Mouse (Mus musculus) forebrain, postnatal 0 days (tissue): ENCODE data around the gene Pde6h. TPM values are rescaled to one million over a fixed set of nuclear protein-coding genes. Genes with fewer than 3 reads are reported as not detected.

ENCODE experiments used
- ATAC-seq: fragments of 200-750 bp; cut with Nextera tagmentation; 2 replicates; pipeline ENCODE4 v1.8.0; 2017; ENCODE audit warnings: mild to moderate bottlenecking, moderate library complexity
- DNase-seq: peaks from one replicate; pipeline ENCODE4 v3.0.0-alpha.2; 2015
- H3K27ac ChIP-seq: fragments of 300-500 bp; sonication (generic); 2 replicates; pipeline ENCODE4 v1.5.1; 2014; ENCODE audit warnings: low read depth, mild to moderate bottlenecking, antibody characterized with exemption, low read length, moderate library complexity, mixed read lengths
- H3K27me3 ChIP-seq: fragments of 300-500 bp; sonication (generic); 2 replicates; pipeline ENCODE4 v1.6.1; 2014; ENCODE audit warnings: mild to moderate bottlenecking, low read length, mixed read lengths; ENCODE audit not compliant: insufficient read depth
- H3K36me3 ChIP-seq: fragments of 300-500 bp; sonication (generic); 2 replicates; pipeline ENCODE4 v1.6.1; 2014; ENCODE audit warnings: mild to moderate bottlenecking, moderate library complexity; ENCODE audit not compliant: insufficient read depth
- H3K4me1 ChIP-seq: fragments of 300-500 bp; sonication (generic); 2 replicates; pipeline ENCODE4 v1.6.1; 2014; ENCODE audit warnings: antibody characterized with exemption; ENCODE audit not compliant: insufficient read depth
- H3K4me2 ChIP-seq: fragments of 300-500 bp; sonication (generic); 2 replicates; pipeline ENCODE4 v1.6.1; 2014; ENCODE audit warnings: low read depth, mild to moderate bottlenecking, moderate library complexity
- H3K4me3 ChIP-seq: fragments of 300-500 bp; sonication (generic); 2 replicates; pipeline ENCODE4 v1.5.1; 2014; ENCODE audit warnings: low read depth, low read length, mixed read lengths
- H3K9ac ChIP-seq: fragments of 300-500 bp; sonication (generic); 2 replicates; pipeline ENCODE4 v1.6.1; 2014; ENCODE audit warnings: mild to moderate bottlenecking
- H3K9me3 ChIP-seq: fragments of 300-500 bp; sonication (generic); 2 replicates; pipeline ENCODE4 v1.6.1; 2016; ENCODE audit warnings: low read length
- CTCF ChIP-seq: sonication (generic); IDR thresholded peaks from 2 replicates; pipeline ENCODE4 v1.5.1; 2016; ENCODE audit warnings: antibody characterized with exemption, control low read depth, low read depth
- WGBS: fragments of 180-500 bp; shearing (Covaris S2); extraction: QIAGEN DNeasy Blood & Tissue Kit; methylation state at CpG from one replicate; pipeline ENCODE4 v1.1.7; 2014; 5-methylcytosine and 5-hydroxymethylcytosine counted together
- polyA plus RNA-seq: library from polyadenylated mRNA; unstranded; fragments of >200 nt; fragmentation: Nextera tagmentation; extraction: Ambion mirVana; gene quantifications from 2 replicates; pipeline ENCODE4 v1.2.1, GENCODE M21; 2015
- total RNA-seq: library from RNA; depleted of rRNA; stranded (reverse); fragments of >200 nt; gene quantifications from 2 replicates; pipeline ENCODE4 v1.2.3, GENCODE M21; 2014

The Pde6h gene
- total and polyA plus RNA-seq, 2 experiments from 2014 or later, result 0.05 to 0.34 TPM

- ATAC-seq, result no peak
- no peak for DNase-seq
- Histone ChIP-seq H3K4me1 (no peaks in the 10 kb centered on the region), H3K9me3 (no peaks in the 10 kb centered on the region), H3K36me3 (no peaks in the 10 kb centered on the region), H3K27me3 (no peaks in the 10 kb centered on the region), H3K4me2 (no peak overlapping the region), H3K4me3 (no peak overlapping the region), H3K9ac (no peak overlapping the region), H3K27ac (no peak overlapping the region)
- WGBS, result 82% methylated on average over 13 of the region's 13 CpGs
- no peak for TF ChIP-seq CTCF
These were observed 7.6 kb downstream of the Pde6h start for GRCm38 (mm10) chr6:136931246-136931645.

DNA sequence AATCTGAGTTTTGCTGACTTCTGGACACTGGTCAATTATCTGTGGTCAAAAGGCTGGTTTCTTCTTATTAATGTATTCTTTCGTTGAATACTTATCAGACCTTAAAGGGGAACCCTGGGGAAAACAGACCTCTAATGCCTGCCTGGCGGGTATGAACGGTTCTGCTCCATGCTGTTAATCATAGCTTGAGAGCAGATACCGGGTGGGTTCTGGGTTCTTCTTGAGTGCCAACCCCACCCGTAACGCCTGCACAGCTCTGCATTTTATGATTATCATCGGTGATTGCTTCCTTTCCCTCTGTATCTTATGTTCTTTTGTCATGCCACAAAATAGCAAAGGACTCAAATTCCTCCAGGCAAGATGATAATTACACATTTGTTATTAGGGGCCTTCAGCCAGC lies 10.4 kb downstream of the Pde6h start:
- H3K4me2 ChIP-seq, result no peak overlapping the region
- H3K4me3 ChIP-seq, result no peak overlapping the region
- DNase-seq (no peak), ATAC-seq (no peak)
- H3K27ac ChIP-seq, result no peak overlapping the region
- H3K27me3 ChIP-seq, result no peaks in the 10 kb centered on the region
- H3K9ac ChIP-seq, result no peak overlapping the region
- H3K9me3 ChIP-seq, result no peaks in the 10 kb centered on the region
- 80% methylated on average over 7 of the region's 7 CpGs for WGBS
- no peaks in the 10 kb centered on the region for H3K4me1 ChIP-seq
- no peak for TF ChIP-seq CTCF
- H3K36me3 ChIP-seq, result no peaks in the 10 kb centered on the region

DNA sequence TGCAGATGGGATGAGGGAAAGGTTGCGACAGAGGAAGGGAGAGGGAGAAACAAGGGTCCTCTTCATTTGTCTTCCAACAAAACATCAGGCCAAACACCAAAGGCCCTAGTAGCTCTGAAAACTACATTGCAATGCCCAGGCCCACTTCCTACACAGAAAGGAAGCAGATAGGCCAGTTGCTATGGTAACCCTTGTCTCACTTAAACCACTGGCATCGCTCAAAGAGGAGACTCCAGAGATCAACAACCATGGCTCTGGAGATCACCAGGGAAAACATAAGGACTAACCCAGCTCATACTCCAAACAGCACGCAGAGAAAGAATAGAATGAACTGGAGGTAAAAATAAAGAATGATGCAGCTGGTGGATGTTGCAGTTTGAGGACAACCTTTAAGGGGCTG lies 11.6 kb downstream of the Pde6h start:
- Histone ChIP-seq H3K36me3 (no peaks in the 10 kb centered on the region), H3K9ac (no peak overlapping the region), H3K27me3 (no peaks in the 10 kb centered on the region), H3K4me1 (no peaks in the 10 kb centered on the region), H3K4me3 (no peak overlapping the region), H3K4me2 (no peak overlapping the region), H3K9me3 (no peaks in the 10 kb centered on the region), H3K27ac (no peak overlapping the region; the same call in 1 of the 2 replicates)
- ATAC-seq (peak; percentile 53), DNase-seq (no peak)
- 62% methylated on average over 3 of the region's 3 CpGs for WGBS
- TF ChIP-seq CTCF, result no peak

GRCm38 (mm10) chr6:136936361-136936760 lies 12.7 kb downstream of the Pde6h start:
- no peak overlapping the region for H3K4me3 ChIP-seq
- TF ChIP-seq CTCF, result no peak
- no peak for ATAC-seq
- H3K4me1 ChIP-seq, result 0 out of 2 replicates have a peak, but pooled peaks cover 6% of the 10 kb centered on the region
- no peaks in the 10 kb centered on the region for H3K27me3 ChIP-seq
- no peak overlapping the region for H3K4me2 ChIP-seq
- no peak overlapping the region for H3K27ac ChIP-seq
- H3K36me3 ChIP-seq, result no peaks in the 10 kb centered on the region
- no peak overlapping the region for H3K9ac ChIP-seq
- no peaks in the 10 kb centered on the region for H3K9me3 ChIP-seq
- DNase-seq, result no peak
- WGBS, result 87% methylated on average over 9 of the region's 9 CpGs

DNA sequence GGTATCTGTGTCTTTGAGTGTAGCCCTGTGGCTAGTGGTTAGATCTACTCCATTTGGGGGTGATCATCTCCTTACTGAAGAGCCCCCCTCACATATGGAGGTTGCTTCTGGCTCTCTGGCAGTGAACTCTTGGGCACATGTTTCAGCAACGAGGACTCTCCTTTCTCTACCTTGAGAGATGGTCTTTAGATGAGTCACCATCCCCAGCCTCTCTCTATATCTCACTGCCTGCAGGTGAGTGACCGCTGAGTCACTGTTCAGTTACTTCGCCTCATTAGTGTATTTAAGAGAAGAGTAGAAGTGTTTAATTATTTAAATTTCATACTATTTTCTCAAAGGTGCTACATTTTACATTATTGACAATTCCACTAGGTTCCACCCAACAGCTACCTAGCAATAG lies 13.5 kb downstream of the Pde6h start:
- no peaks in the 10 kb centered on the region for H3K36me3 ChIP-seq
- no peak overlapping the region for H3K4me3 ChIP-seq
- H3K27me3 ChIP-seq, result no peaks in the 10 kb centered on the region
- H3K9ac ChIP-seq, result no peak overlapping the region
- 86% methylated on average over 3 of the region's 3 CpGs for WGBS
- 0 out of 2 replicates have a peak, but pooled peaks cover 7% of the 10 kb centered on the region for H3K4me1 ChIP-seq
- no peak for TF ChIP-seq CTCF
- no peaks in the 10 kb centered on the region for H3K9me3 ChIP-seq
- no peak overlapping the region for H3K27ac ChIP-seq
- DNase-seq (no peak), ATAC-seq (no peak)
- no peak overlapping the region for H3K4me2 ChIP-seq

GRCm38 (mm10) chr6:136938331-136939126 lies 14.9 kb downstream of the Pde6h start:
- H3K4me1 ChIP-seq, result 0 out of 2 replicates have a peak, but pooled peaks cover 7% of the 10 kb centered on the region
- no peak overlapping the region for H3K9ac ChIP-seq
- no peak for TF ChIP-seq CTCF
- no peaks in the 10 kb centered on the region for H3K36me3 ChIP-seq
- ATAC-seq (no peak), DNase-seq (no peak)
- no peak overlapping the region for H3K27ac ChIP-seq
- H3K9me3 ChIP-seq, result no peaks in the 10 kb centered on the region
- H3K4me2 ChIP-seq, result no peak overlapping the region
- no peaks in the 10 kb centered on the region for H3K27me3 ChIP-seq
- 86% methylated on average over 18 of the region's 18 CpGs for WGBS
- no peak overlapping the region for H3K4me3 ChIP-seq

GRCm38 (mm10) chr6:136939326-136940187 lies 15.9 kb downstream of the Pde6h start:
- ATAC-seq, result no peak

More at GRCm38 (mm10) chr6:136939326-136940187, 15.9 kb downstream of the Pde6h start:
- Histone ChIP-seq H3K9ac (no peak overlapping the region), H3K36me3 (no peaks in the 10 kb centered on the region), H3K27ac (no peak overlapping the region), H3K4me1 (0 out of 2 replicates have a peak, but pooled peaks cover 7% of the 10 kb centered on the region), H3K27me3 (no peaks in the 10 kb centered on the region), H3K9me3 (no peaks in the 10 kb centered on the region), H3K4me3 (no peak overlapping the region), H3K4me2 (no peak overlapping the region)
- TF ChIP-seq CTCF, result no peak
- no peak for DNase-seq
- WGBS, result 81% methylated on average over 14 of the region's 14 CpGs
